ENCODE assay signal across 25 mouse cellular contexts in the genomic region with DNA sequence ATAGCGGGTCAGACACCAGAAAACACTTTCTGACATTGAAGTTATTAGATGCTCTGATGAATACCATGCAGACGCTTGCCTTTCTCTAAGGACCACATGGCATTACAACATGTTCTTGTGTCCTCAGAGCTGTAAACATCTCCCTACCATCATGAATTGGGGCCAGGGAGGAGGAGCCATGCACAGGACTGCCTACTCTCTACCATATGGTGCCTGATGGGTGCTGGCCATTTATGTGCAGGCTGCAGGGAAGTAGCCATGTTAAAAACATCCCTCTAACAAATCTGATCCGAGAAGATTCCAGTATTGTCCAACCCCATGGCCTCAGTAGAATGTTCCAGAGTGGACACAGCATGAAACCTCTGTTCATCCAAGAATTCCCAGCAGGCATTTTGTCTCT.
A peak's percentile ranks its signal among the peaks of the same experiment; 100 is the strongest.
DNase-seq lines count a peak whose midpoint lies in the region; ATAC-seq and TF ChIP-seq lines count a peak whose summit lies in the region.
"Had no signal": no experiment of that assay in that cellular context is flagged by ENCODE, and none has a peak within 500 bp of the region (broad histone marks: within the 10 kb centered on the region; RNA-seq: fewer than 3 reads in every experiment).

No protein-coding gene starts in this region.

- no peaks in the 10 kb centered on the region for H3K9me3 ChIP-seq in midbrain, embryonic 11.5 days (ENCODE audit: control insufficient read depth, low read length)
- H3K9me3 ChIP-seq in midbrain, postnatal 0 days (ENCODE audit: low read length), result no peaks in the 10 kb centered on the region
- no peaks in the 10 kb centered on the region for H3K9me3 ChIP-seq in intestine, embryonic 15.5 days
- H3K9me3 ChIP-seq: heart, embryonic 13.5 days; kidney, embryonic 15.5 days; limb, embryonic 13.5 days; midbrain, embryonic 12.5 days; stomach, embryonic 15.5 days had no signal

- no peak overlapping the region for H3K4me3 ChIP-seq in midbrain, embryonic 11.5 days (ENCODE audit: low read depth, low read length)
- no peak overlapping the region for H3K4me3 ChIP-seq in midbrain, postnatal 0 days (ENCODE audit: low read depth, low read length)
- no peak overlapping the region for H3K4me3 ChIP-seq in intestine, embryonic 15.5 days (replicated peaks)
- H3K4me3 ChIP-seq: erythroblast, embryonic 14.5 days; heart, adult 2 months; heart, embryonic 13.5 days; kidney, embryonic 15.5 days; limb, embryonic 13.5 days; midbrain, embryonic 12.5 days; stomach, embryonic 15.5 days had no signal

- 0 out of 2 replicates have a peak, but pooled peaks have one; percentile 25 for ATAC-seq in frontal cortex, adult (ENCODE audit: low TSS enrichment)
- no peak for ATAC-seq in midbrain, embryonic 11.5 days (ENCODE audit: low FRiP score)
- ATAC-seq in midbrain, postnatal 0 days (ENCODE audit: low FRiP score), result no peak
- no peak for ATAC-seq in intestine, embryonic 15.5 days
- no peak for ATAC-seq in monocyte, adult 5-6 weeks (replicated peaks; ENCODE audit: insufficient number of reproducible peaks, low FRiP score, low TSS enrichment, poor library complexity, severe bottlenecking)
- ATAC-seq: activated CD4-positive, CD25-positive, alpha-beta regulatory T cell, adult 4 months had no signal

- peaks cover 6% of the 10 kb centered on the region; the same call in 1 of the 2 replicates for H3K4me1 ChIP-seq in midbrain, embryonic 11.5 days (ENCODE audit: control insufficient read depth, insufficient read depth, low read length)
- no peaks in the 10 kb centered on the region for H3K4me1 ChIP-seq in midbrain, postnatal 0 days (ENCODE audit: insufficient read depth, low read length)
- 0 out of 2 replicates have a peak, but pooled peaks cover 3% of the 10 kb centered on the region for H3K4me1 ChIP-seq in intestine, embryonic 15.5 days (replicated peaks)

- WGBS in midbrain, embryonic 11.5 days, result 83% methylated on average over 3 of the region's 3 CpGs
- WGBS in midbrain, postnatal 0 days, result 75% methylated on average over 3 of the region's 3 CpGs
- 74% methylated on average over 3 of the region's 3 CpGs for WGBS in intestine, embryonic 15.5 days

- H3K4me2 ChIP-seq in midbrain, embryonic 11.5 days, result no peak overlapping the region
- no peak overlapping the region for H3K4me2 ChIP-seq in midbrain, postnatal 0 days (ENCODE audit: low read depth, low read length, poor library complexity, severe bottlenecking)
- no peak overlapping the region for H3K4me2 ChIP-seq in intestine, embryonic 15.5 days (replicated peaks)
- H3K4me2 ChIP-seq: heart, embryonic 13.5 days; hindbrain, embryonic 14.5 days; kidney, embryonic 15.5 days; limb, embryonic 13.5 days; liver, embryonic 11.5 days; midbrain, embryonic 12.5 days; stomach, embryonic 15.5 days had no signal

- H3K9ac ChIP-seq in midbrain, embryonic 11.5 days (ENCODE audit: low read length), result no peak overlapping the region
- H3K9ac ChIP-seq in midbrain, postnatal 0 days (replicated peaks; ENCODE audit: low read length, poor library complexity, severe bottlenecking), result no peak overlapping the region
- H3K9ac ChIP-seq in intestine, embryonic 15.5 days, result no peak overlapping the region
- H3K9ac ChIP-seq: heart, embryonic 13.5 days; hindbrain, embryonic 14.5 days; kidney, embryonic 15.5 days; limb, embryonic 13.5 days; midbrain, embryonic 12.5 days; stomach, embryonic 15.5 days had no signal

- no peaks in the 10 kb centered on the region for H3K36me3 ChIP-seq in midbrain, embryonic 11.5 days (ENCODE audit: control insufficient read depth, insufficient read depth, low read length)
- no peaks in the 10 kb centered on the region for H3K36me3 ChIP-seq in midbrain, postnatal 0 days (ENCODE audit: insufficient read depth, low read length)
- no peaks in the 10 kb centered on the region for H3K36me3 ChIP-seq in intestine, embryonic 15.5 days
- H3K36me3 ChIP-seq: heart, embryonic 13.5 days; kidney, embryonic 15.5 days; limb, embryonic 13.5 days; midbrain, embryonic 12.5 days; stomach, embryonic 15.5 days had no signal

- TF ChIP-seq CTCF in midbrain, postnatal 0 days (IDR thresholded peaks at IDR 0.05), result no peak

- DNase-seq in frontal cortex, postnatal 10 days (ENCODE audit: low spot score in 2 of 2), result no peak
- DNase-seq in midbrain, embryonic 11.5 days (ENCODE audit: low spot score, missing footprints), result peak; percentile 79
- DNase-seq in midbrain, postnatal 0 days (ENCODE audit: low spot score), result no peak
- DNase-seq in cerebellum, adult 9-10 months, result peak; percentile 48
- DNase-seq in cerebellum, postnatal 36 days, result peak; percentile 16 to 23
- DNase-seq: adrenal gland, adult 2 months; B cell, adult 2 months; heart, adult 2 months; heart, postnatal 10 days; kidney, adult 18-20 months; kidney, postnatal 25 days; lung, postnatal 10 days; right cerebral cortex, postnatal 25 days had no signal

- no peaks in the 10 kb centered on the region for H3K27me3 ChIP-seq in midbrain, embryonic 11.5 days (ENCODE audit: control insufficient read depth, insufficient read depth, low read length)
- no peaks in the 10 kb centered on the region; the same call in none of the 2 replicates for H3K27me3 ChIP-seq in midbrain, postnatal 0 days (ENCODE audit: insufficient read depth, low read length)
- no peaks in the 10 kb centered on the region for H3K27me3 ChIP-seq in intestine, embryonic 15.5 days (replicated peaks)
- H3K27me3 ChIP-seq: limb, embryonic 13.5 days; midbrain, embryonic 12.5 days; stomach, embryonic 15.5 days had no signal

- H3K27ac ChIP-seq in midbrain, embryonic 11.5 days (ENCODE audit: low read depth, low read length), result no peak overlapping the region
- no peak overlapping the region for H3K27ac ChIP-seq in midbrain, postnatal 0 days (ENCODE audit: low read depth, low read length)
- H3K27ac ChIP-seq in intestine, embryonic 15.5 days, result no peak overlapping the region
- H3K27ac ChIP-seq: heart, adult 2 months; heart, embryonic 13.5 days; hindbrain, embryonic 14.5 days; kidney, embryonic 15.5 days; limb, embryonic 13.5 days; midbrain, embryonic 12.5 days; stomach, embryonic 15.5 days had no signal

Comparison
In these comparisons a context has a peak if more than half of its experiments do, and no peak if none do; other contexts are left out.
1. DNase-seq: peak in midbrain, embryonic 11.5 days (single experiment), cerebellum, adult 9-10 months (single experiment) and cerebellum, postnatal 36 days (2 of 2); none in frontal cortex, postnatal 10 days (0 of 2) and midbrain, postnatal 0 days (single experiment).